Mouse (Mus musculus) liver, embryonic 12.5 days (tissue): ENCODE measurements at regions not wholly inside any gene's neighbourhood (a gene's known extent, or its start where the extent isn't known, plus 50 kb on each side); places are given as distances from the start of the nearest gene placed in this dataset.

ENCODE experiments used
- ATAC-seq: fragments of 200-750 bp; cut with Nextera tagmentation; 2 replicates; pipeline ENCODE4 v1.8.0; 2017; ENCODE audit warnings: moderate number of reproducible peaks, mild to moderate bottlenecking, moderate library complexity
- H3K27ac ChIP-seq: fragments of 300-500 bp; sonication (generic); 2 replicates; pipeline ENCODE4 v1.5.1; 2016; ENCODE audit warnings: mild to moderate bottlenecking
- H3K27me3 ChIP-seq: fragments of 300-500 bp; sonication (generic); replicated peaks from 2 replicates; pipeline ENCODE4 v1.6.1; 2016; ENCODE audit warnings: mild to moderate bottlenecking, moderate library complexity
- H3K36me3 ChIP-seq: fragments of 300-500 bp; sonication (generic); 2 replicates; pipeline ENCODE4 v1.6.1; 2016; ENCODE audit warnings: mild to moderate bottlenecking, moderate library complexity
- H3K4me1 ChIP-seq: fragments of 300-500 bp; sonication (generic); 2 replicates; pipeline ENCODE4 v1.6.1; 2016
- H3K4me2 ChIP-seq: fragments of 300-500 bp; sonication (generic); 2 replicates; pipeline ENCODE4 v1.6.1; 2016; ENCODE audit warnings: mild to moderate bottlenecking, moderate library complexity
- H3K4me3 ChIP-seq: fragments of 300-500 bp; sonication (generic); 2 replicates; pipeline ENCODE4 v1.5.1; 2016; ENCODE audit warnings: mild to moderate bottlenecking, moderate library complexity
- H3K9ac ChIP-seq: fragments of 300-500 bp; sonication (generic); 2 replicates; pipeline ENCODE4 v1.6.1; 2016; ENCODE audit warnings: mild to moderate bottlenecking, moderate library complexity
- H3K9me3 ChIP-seq: fragments of 300-500 bp; sonication (generic); replicated peaks from 2 replicates; pipeline ENCODE4 v1.6.1; 2016; ENCODE audit warnings: mild to moderate bottlenecking, moderate library complexity
- WGBS: fragments of 180-500 bp; shearing (Covaris S2); methylation state at CpG from one replicate; pipeline ENCODE4 v1.1.7; 2016; ENCODE audit not compliant: insufficient replicate concordance; 5-methylcytosine and 5-hydroxymethylcytosine counted together

DNA sequence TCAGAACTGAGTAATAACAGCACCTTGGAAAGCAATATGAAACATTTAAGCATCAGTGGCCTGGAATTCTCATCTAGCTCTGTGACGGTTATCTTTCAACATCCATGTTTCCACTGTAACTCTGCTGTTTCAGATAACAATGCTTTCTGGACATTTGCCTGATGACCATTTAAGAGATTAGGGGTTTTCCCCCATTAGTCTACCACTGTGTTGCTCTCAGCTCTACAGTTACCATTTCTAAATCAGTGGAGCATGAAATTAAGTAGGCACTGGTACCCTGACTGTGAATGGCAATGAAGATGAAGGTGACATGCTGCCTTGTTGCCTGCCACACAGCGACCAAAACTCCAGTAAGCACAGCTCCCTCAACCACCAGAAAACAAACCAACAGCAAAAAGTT, 70.7 kb upstream of the Myo3a start:
- no peak for ATAC-seq

GRCm38 (mm10) chr2:22165443-22165842, 61.9 kb upstream of the Myo3a start:
- H3K9me3 ChIP-seq: no peaks in the 10 kb centered on the region
- no peak overlapping the region for H3K4me3 ChIP-seq
- ATAC-seq: no peak
- H3K4me1 ChIP-seq: no peaks in the 10 kb centered on the region
- H3K4me2 ChIP-seq: no peak overlapping the region
- H3K27me3 ChIP-seq: no peaks in the 10 kb centered on the region
- no peak overlapping the region for H3K27ac ChIP-seq
- H3K9ac ChIP-seq: no peak overlapping the region
- H3K36me3 ChIP-seq: no peaks in the 10 kb centered on the region
- WGBS: 83% methylated on average over 5 of the region's 5 CpGs

More for the DNA sequence above, 70.7 kb upstream of the Myo3a start:
- H3K4me1 ChIP-seq: no peaks in the 10 kb centered on the region
- H3K9me3 ChIP-seq: no peaks in the 10 kb centered on the region
- no peaks in the 10 kb centered on the region for H3K36me3 ChIP-seq
- H3K4me2 ChIP-seq: no peak overlapping the region
- no peak overlapping the region for H3K27ac ChIP-seq
- WGBS: 74% methylated on average over 2 of the region's 2 CpGs
- no peaks in the 10 kb centered on the region for H3K27me3 ChIP-seq
- H3K4me3 ChIP-seq: no peak overlapping the region
- no peak overlapping the region for H3K9ac ChIP-seq

DNA sequence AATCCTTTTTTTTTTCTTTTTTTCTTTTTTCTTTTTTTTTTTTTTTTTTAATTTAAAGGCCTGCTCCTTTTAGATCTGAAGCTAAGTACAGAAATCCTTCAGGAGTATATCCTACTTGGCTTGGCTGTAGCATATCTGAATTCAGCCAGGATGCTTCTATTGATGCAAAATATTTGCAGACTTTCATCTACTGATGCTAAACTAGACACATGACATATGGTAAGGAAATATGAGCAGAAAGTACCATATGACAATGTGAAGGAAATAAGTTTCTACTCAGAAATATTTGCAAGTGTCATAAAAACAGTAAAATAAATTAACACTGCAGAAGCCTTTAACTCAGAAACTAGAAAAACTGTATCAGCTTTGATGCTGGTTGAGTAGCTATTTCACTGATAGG, 61.4 kb upstream of the Myo3a start:
- ATAC-seq: no peak

More for the DNA sequence above, 61.4 kb upstream of the Myo3a start:
- no peak overlapping the region for H3K4me3 ChIP-seq
- H3K9ac ChIP-seq: no peak overlapping the region
- no peak overlapping the region for H3K4me2 ChIP-seq
- H3K4me1 ChIP-seq: no peaks in the 10 kb centered on the region
- H3K36me3 ChIP-seq: no peaks in the 10 kb centered on the region
- no peak overlapping the region for H3K27ac ChIP-seq
- no peaks in the 10 kb centered on the region for H3K9me3 ChIP-seq
- H3K27me3 ChIP-seq: no peaks in the 10 kb centered on the region
